Mouse (Mus musculus) retina, adult 2 months (tissue): ENCODE results near the gene Pigr.

Source experiments
- DNase-seq: peaks from one replicate; pipeline ENCODE4 v3.0.0-alpha.2; 2012; ENCODE audit warnings: low read depth, low spot score

The Pigr gene

GRCm38 (mm10) chr1:130877889-130878614 lies 51.6 kb downstream of the Pigr start:
- no peak for DNase-seq

DNA sequence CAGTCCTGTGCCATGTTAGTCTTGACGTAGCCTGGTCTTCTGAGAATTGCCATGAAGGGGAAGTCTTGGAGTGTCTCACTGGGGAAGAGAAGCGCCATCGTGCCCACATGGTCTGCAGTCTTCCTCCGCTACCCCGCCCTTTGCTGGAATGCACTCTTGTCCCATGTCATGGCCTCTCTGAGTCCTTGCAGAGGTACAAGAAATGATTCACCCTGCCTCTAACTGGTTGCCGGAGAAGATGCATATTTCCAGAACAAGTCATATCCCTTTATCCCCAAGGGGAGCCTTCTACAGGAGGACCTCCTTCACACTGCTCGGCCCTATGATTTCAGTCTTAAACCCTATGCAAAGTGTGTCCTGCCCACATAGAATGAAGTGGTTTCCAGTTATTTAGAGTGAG lies 53.4 kb downstream of the Pigr start:
- no peak for DNase-seq

- DNase-seq: no peak
Observed at GRCm38 (mm10) chr1:130883146-130883545, 56.7 kb downstream of the Pigr start.

GRCm38 (mm10) chr1:130887354-130887753 lies 60.9 kb downstream of the Pigr start, which contains the start of gene Il24:
TSS of gene Il24 (minus strand) at chr1:130887454.
- no peak for DNase-seq

- DNase-seq: no peak
Observed at GRCm38 (mm10) chr1:130892446-130892845, 66.0 kb downstream of the Pigr start.

GRCm38 (mm10) chr1:130893329-130894040 lies 67.0 kb downstream of the Pigr start:
- DNase-seq: no peak

DNA sequence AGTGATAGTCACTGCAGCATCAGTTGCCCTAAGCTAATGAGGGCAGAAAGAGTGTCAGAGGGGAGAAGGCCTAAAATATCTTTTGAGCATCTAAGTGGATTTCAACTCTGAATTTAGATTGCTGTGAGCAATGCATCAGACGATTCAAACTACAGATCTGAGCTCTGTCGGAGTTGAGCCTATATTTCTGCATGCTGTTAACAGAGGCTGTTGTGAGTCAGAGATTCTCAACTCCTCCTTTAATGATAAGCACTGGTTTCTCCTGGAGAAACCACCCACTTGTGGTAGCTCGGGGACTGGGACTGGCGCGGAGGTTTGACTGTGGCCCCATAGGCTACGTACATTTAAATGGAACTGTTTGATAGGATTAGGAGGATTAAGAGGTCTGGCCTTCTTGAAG lies 68.0 kb downstream of the Pigr start:
- no peak for DNase-seq
